Mouse (Mus musculus) hematopoietic stem cell, adult 5-6 weeks (primary cell): Measurements from ENCODE around the gene Epha2. TPM values are rescaled to one million over a fixed set of nuclear protein-coding genes. Genes with fewer than 3 reads are reported as not detected.

Experiments
- total RNA-seq: library from RNA; stranded (forward); fragments of 172-1452, 232-1000 nt; gene quantifications from 2 replicates; pipeline ENCODE4 v1.2.3, GENCODE M21; 2017

Gene Epha2
- total RNA-seq, 1 experiment from 2014 or later, result not detected

Other genes with a start within 250 kb of the Epha2 start
- gene Crocc, start 240.7 kb upstream of the Epha2 start, total RNA-seq, result 8.3 and 9.9 TPM in 2 replicates
- 44.7 and 59.7 TPM in 2 replicates for gene Necap2, start 222.9 kb upstream of the Epha2 start, total RNA-seq
- not detected in 2 replicates for gene Spata21, start 212.9 kb upstream of the Epha2 start, total RNA-seq
- gene Szrd1, start 161.5 kb upstream of the Epha2 start, total RNA-seq, result 51.7 and 59.0 TPM in 2 replicates
- 10.0 and 11.3 TPM in 2 replicates for gene Fbxo42, start 153.3 kb upstream of the Epha2 start, total RNA-seq
- gene Rsg1, start 87.3 kb upstream of the Epha2 start, total RNA-seq, result 0.81 and 3.5 TPM in 2 replicates
- not detected in 2 replicates for gene Arhgef19, start 61.7 kb upstream of the Epha2 start, total RNA-seq
- gene Fam131c, start 67.0 kb downstream of the Epha2 start, total RNA-seq, result not detected in 2 replicates
- gene Clcnka, start 97.5 kb downstream of the Epha2 start, total RNA-seq, result not detected in 2 replicates
- not detected in 2 replicates for gene Clcnkb, start 114.8 kb downstream of the Epha2 start, total RNA-seq
- gene Hspb7, start 119.5 kb downstream of the Epha2 start, total RNA-seq, result 1.3 TPM in 1 of 2 replicates, not detected in the other
- not detected in 2 replicates for gene Srarp, start 134.9 kb downstream of the Epha2 start, total RNA-seq
- 22.1 and 22.3 TPM in 2 replicates for gene Zbtb17, start 143.4 kb downstream of the Epha2 start, total RNA-seq
- gene Spen, start 237.4 kb downstream of the Epha2 start, total RNA-seq, result 26.7 and 39.0 TPM in 2 replicates